Mouse (Mus musculus): ENCODE measurements at regions not wholly inside any gene's neighbourhood (a gene's known extent, or its start where the extent isn't known, plus 50 kb on each side); places are given as distances from the start of the nearest gene placed in this dataset.

GRCm38 (mm10) chr8:87025946-87026345, 140.9 kb upstream of the N4bp1 start:
- TF ChIP-seq MEF2A (IDR thresholded peaks at IDR 0.05; ENCODE audit: extremely low read depth, insufficient replicate concordance, low read depth, low read length, poor library complexity, severe bottlenecking): no peak
- TF ChIP-seq TAL1 (IDR thresholded peaks at IDR 0.05; ENCODE audit: low read length): no peak
- TF ChIP-seq MAFK (IDR thresholded peaks at IDR 0.05; ENCODE audit: borderline replicate concordance, low read depth, low read length): no peak
- no peak for TF ChIP-seq CHD2 (IDR thresholded peaks at IDR 0.05; ENCODE audit: low read length)
- TF ChIP-seq SIN3A (IDR thresholded peaks at IDR 0.05; ENCODE audit: low read length): no peak
- TF ChIP-seq BHLHE40 (IDR thresholded peaks at IDR 0.05; ENCODE audit: borderline replicate concordance, low read depth, low read length): no peak
- no peak for TF ChIP-seq RCOR1 (IDR thresholded peaks at IDR 0.05; ENCODE audit: low read depth, low read length)
- TF ChIP-seq NELFE (IDR thresholded peaks at IDR 0.05; ENCODE audit: low read depth, low read length): no peak
- no peak for TF ChIP-seq MAZ (IDR thresholded peaks at IDR 0.05; ENCODE audit: low read depth, low read length)
- no peak for TF ChIP-seq MYC (IDR thresholded peaks at IDR 0.05; ENCODE audit: low read depth, low read length)
- TF ChIP-seq RAD21 (IDR thresholded peaks at IDR 0.05; ENCODE audit: low read depth, low read length): no peak
- no peak for TF ChIP-seq ETS1 (IDR thresholded peaks at IDR 0.05; ENCODE audit: low read depth, low read length)
- TF ChIP-seq ZMIZ1 (IDR thresholded peaks at IDR 0.05; ENCODE audit: low read depth, low read length): no peak
- no peak for TF ChIP-seq MAX (IDR thresholded peaks at IDR 0.05; ENCODE audit: low read length)
- no peak for TF ChIP-seq JUND (IDR thresholded peaks at IDR 0.05; ENCODE audit: low read depth, low read length)
- no peak for TF ChIP-seq HCFC1 (IDR thresholded peaks at IDR 0.05; ENCODE audit: low read depth, low read length)
- no peak for TF ChIP-seq TCF12 (IDR thresholded peaks at IDR 0.05; ENCODE audit: low read depth, low read length)
- TF ChIP-seq USF2 (IDR thresholded peaks at IDR 0.05; ENCODE audit: borderline replicate concordance in 1 of 2, insufficient read depth in 1 of 2, low read depth in 1 of 2, low read length in 2 of 2): no peak
- no peak for TF ChIP-seq MXI1 (IDR thresholded peaks at IDR 0.05; ENCODE audit: low read depth, low read length)
- no peaks in the 10 kb centered on the region for H3K79me2 ChIP-seq (ENCODE audit: control insufficient read depth, insufficient read depth, low read length, poor library complexity)
- H3K9ac ChIP-seq (ENCODE audit: control insufficient read depth, low read depth, low read length, poor library complexity, severe bottlenecking): no peak overlapping the region
- no peak overlapping the region for H3K27ac ChIP-seq (ENCODE audit: control insufficient read depth, low read depth, low read length)
- H3K4me1 ChIP-seq (ENCODE audit: control insufficient read depth in 1 of 2, insufficient read depth in 2 of 2, low read length in 2 of 2): no peaks in the 10 kb centered on the region
- H3K9me3 ChIP-seq (replicated peaks; ENCODE audit: insufficient read depth, low read length): no peaks in the 10 kb centered on the region
- H3K27me3 ChIP-seq (ENCODE audit: control insufficient read depth in 1 of 2, insufficient read depth in 2 of 2, low read length in 2 of 2): no peaks in the 10 kb centered on the region
- H3K4me3 ChIP-seq (ENCODE audit: control insufficient read depth in 1 of 2, insufficient read depth in 1 of 2, low read depth in 2 of 2, low read length in 2 of 2): no peak overlapping the region
- H3K36me3 ChIP-seq (ENCODE audit: control insufficient read depth in 1 of 2, insufficient read depth in 2 of 2, low read length in 2 of 2): no peaks in the 10 kb centered on the region
- no peak for DNase-seq (ENCODE audit: low read depth, low spot score)

- no peak for DNase-seq (ENCODE audit: low read depth, low spot score)
- Histone ChIP-seq H3K9me3 (replicated peaks; ENCODE audit: insufficient read depth, low read length) (no peaks in the 10 kb centered on the region), H3K9ac (ENCODE audit: control insufficient read depth, low read depth, low read length, poor library complexity, severe bottlenecking) (no peak overlapping the region), H3K4me1 (ENCODE audit: control insufficient read depth in 1 of 2, insufficient read depth in 2 of 2, low read length in 2 of 2) (no peaks in the 10 kb centered on the region), H3K4me3 (ENCODE audit: control insufficient read depth in 1 of 2, insufficient read depth in 1 of 2, low read depth in 2 of 2, low read length in 2 of 2) (no peak overlapping the region), H3K36me3 (ENCODE audit: control insufficient read depth in 1 of 2, insufficient read depth in 2 of 2, low read length in 2 of 2) (no peaks in the 10 kb centered on the region), H3K27me3 (ENCODE audit: control insufficient read depth in 1 of 2, insufficient read depth in 2 of 2, low read length in 2 of 2) (no peaks in the 10 kb centered on the region), H3K27ac (ENCODE audit: control insufficient read depth, low read depth, low read length) (no peak overlapping the region), H3K79me2 (ENCODE audit: control insufficient read depth, insufficient read depth, low read length, poor library complexity) (no peaks in the 10 kb centered on the region)
- TF ChIP-seq BHLHE40 (IDR thresholded peaks at IDR 0.05; ENCODE audit: borderline replicate concordance, low read depth, low read length) (no peak), MXI1 (IDR thresholded peaks at IDR 0.05; ENCODE audit: low read depth, low read length) (no peak), E2F4 (IDR thresholded peaks at IDR 0.05; ENCODE audit: borderline replicate concordance, low read depth, low read length) (no peak), EP300 (IDR thresholded peaks at IDR 0.05; ENCODE audit: low read depth in 1 of 2, low read length in 2 of 2) (no peak), MEF2A (IDR thresholded peaks at IDR 0.05; ENCODE audit: extremely low read depth, insufficient replicate concordance, low read depth, low read length, poor library complexity, severe bottlenecking) (no peak), MYC (IDR thresholded peaks at IDR 0.05; ENCODE audit: low read depth, low read length) (no peak), TAL1 (IDR thresholded peaks at IDR 0.05; ENCODE audit: low read length) (no peak)
Observed at GRCm38 (mm10) chr8:87019795-87020194, 134.7 kb upstream of the N4bp1 start.
